Mouse (Mus musculus): Measurements from ENCODE around the gene Pepd. TPM values are rescaled to one million over a fixed set of nuclear protein-coding genes. Genes with fewer than 3 reads are reported as not detected.
A peak's percentile ranks its signal among the peaks of the same experiment; 100 is the strongest.
"Not testable (repeated sequence)": the region's sequence is repeated elsewhere in the genome, so short reads cannot be mapped to it uniquely, and the experiment has no call there.

Pepd gene
- polyA plus RNA-seq, 1 experiment = 82.9 TPM

DNA sequence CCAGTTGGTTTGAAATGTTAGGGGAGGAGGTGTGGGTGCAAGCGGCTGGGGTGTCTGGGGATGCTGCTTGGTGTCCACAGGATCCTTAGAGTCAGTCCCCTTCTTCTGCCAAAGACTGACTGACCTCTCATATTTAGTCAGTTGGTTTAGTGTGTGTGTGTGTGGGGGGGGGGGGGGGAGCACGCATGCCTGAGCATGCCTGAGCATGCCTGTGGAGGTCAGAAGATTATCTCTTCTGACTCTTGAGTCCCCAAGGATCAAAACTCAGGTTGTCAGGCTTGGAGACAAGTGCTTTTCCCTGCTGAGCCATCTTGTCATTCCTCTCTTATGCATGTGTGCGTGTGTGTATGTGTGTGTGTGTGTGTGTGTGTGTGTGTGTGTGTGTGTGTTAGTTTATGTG is 61.7 kb downstream of the Pepd start:
- no peak overlapping the region for H3K4me3 ChIP-seq (ENCODE audit: insufficient read depth, poor library complexity, severe bottlenecking)

DNA sequence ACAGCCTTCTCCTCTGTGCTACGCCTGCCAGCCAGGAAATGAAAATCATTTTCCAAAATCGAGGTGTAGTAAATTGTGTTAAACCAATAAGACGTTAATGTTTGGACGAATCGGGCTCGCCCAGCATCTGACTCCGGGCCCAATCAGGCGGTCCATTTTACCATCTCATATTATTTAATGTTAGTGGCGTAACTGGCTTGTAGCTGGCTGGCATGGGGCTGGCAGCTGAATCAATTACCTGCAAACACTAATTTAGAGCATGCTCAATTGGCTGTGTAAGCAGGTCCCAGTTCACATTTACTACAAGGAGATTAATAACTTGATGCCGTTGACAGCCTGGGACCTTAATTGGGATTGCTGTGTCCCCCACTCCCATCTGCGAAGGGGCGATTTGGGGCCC is 63.7 kb downstream of the Pepd start:
- Histone ChIP-seq H3K4me3 (ENCODE audit: insufficient read depth, poor library complexity, severe bottlenecking) (no peak overlapping the region), H3K36me3 (ENCODE audit: control insufficient read depth, insufficient read depth) (peaks cover 8% of the 10 kb centered on the region), H3ac (ENCODE audit: control insufficient read depth, insufficient read length, low read depth) (no peak overlapping the region), H3K79me3 (ENCODE audit: low read depth) (no peaks in the 10 kb centered on the region), H3K79me2 (ENCODE audit: control insufficient read depth, insufficient read depth) (no peaks in the 10 kb centered on the region), H3K27me3 (ENCODE audit: control insufficient read depth, insufficient read depth, insufficient read length) (no peaks in the 10 kb centered on the region)
- no peak for TF ChIP-seq MYOG (IDR thresholded peaks at IDR 0.05; ENCODE audit: control insufficient read depth, extremely low read depth, insufficient read length)
- TF ChIP-seq FOSL1 (IDR thresholded peaks at IDR 0.05; ENCODE audit: insufficient read depth, low read length, poor library complexity, severe bottlenecking) = no peak
- no peak for TF ChIP-seq MAX (IDR thresholded peaks at IDR 0.05)
- no peak for TF ChIP-seq USF1 (IDR thresholded peaks at IDR 0.05; ENCODE audit: low read depth)
- TF ChIP-seq MYOD1 (IDR thresholded peaks at IDR 0.05; ENCODE audit: control insufficient read depth, insufficient read length, low read depth) = no peak
- no peak for TF ChIP-seq CTCF (IDR thresholded peaks at IDR 0.05; ENCODE audit: control insufficient read depth, insufficient read depth, insufficient read length)
- no peak for TF ChIP-seq CEBPB (IDR thresholded peaks at IDR 0.05; ENCODE audit: low read depth)

More for the DNA sequence above, 61.7 kb downstream of the Pepd start:
- Histone ChIP-seq H3K79me2 (ENCODE audit: control insufficient read depth, insufficient read depth) (no peaks in the 10 kb centered on the region), H3K36me3 (ENCODE audit: control insufficient read depth, insufficient read depth) (peaks cover 8% of the 10 kb centered on the region), H3K27me3 (ENCODE audit: control insufficient read depth, insufficient read depth, insufficient read length) (no peaks in the 10 kb centered on the region), H3K79me3 (ENCODE audit: low read depth) (no peaks in the 10 kb centered on the region), H3ac (ENCODE audit: control insufficient read depth, insufficient read length, low read depth) (no peak overlapping the region)
- TF ChIP-seq MYOG (IDR thresholded peaks at IDR 0.05; ENCODE audit: control insufficient read depth, extremely low read depth, insufficient read length) (no peak), CTCF (IDR thresholded peaks at IDR 0.05; ENCODE audit: control insufficient read depth, insufficient read depth, insufficient read length) (no peak)

DNA sequence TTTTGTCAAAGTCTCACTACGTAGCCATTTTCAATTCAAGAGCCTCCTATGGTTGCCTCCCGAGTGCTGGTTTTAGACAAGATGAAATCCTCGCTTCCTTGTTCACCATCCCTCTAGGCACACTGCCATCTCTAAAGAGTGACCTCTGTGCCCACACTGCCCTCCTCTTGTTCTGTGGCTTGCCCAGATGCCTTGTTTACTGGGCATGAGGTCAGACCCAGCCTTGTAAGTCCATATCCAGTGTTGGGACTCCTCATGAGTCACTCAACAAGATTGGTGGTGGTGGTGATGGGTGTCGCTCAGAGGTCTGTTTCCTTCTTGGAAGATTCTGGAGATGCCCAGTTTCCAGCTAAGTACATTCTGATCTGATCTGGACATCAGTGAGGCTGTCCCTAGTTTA is 65.2 kb downstream of the Pepd start:
- Histone ChIP-seq H3K79me2 (ENCODE audit: control insufficient read depth, insufficient read depth) (no peaks in the 10 kb centered on the region), H3K36me3 (ENCODE audit: control insufficient read depth, insufficient read depth) (peaks cover 8% of the 10 kb centered on the region), H3K79me3 (ENCODE audit: low read depth) (no peaks in the 10 kb centered on the region), H3K4me3 (ENCODE audit: insufficient read depth, poor library complexity, severe bottlenecking) (no peak overlapping the region), H3K27me3 (ENCODE audit: control insufficient read depth, insufficient read depth, insufficient read length) (no peaks in the 10 kb centered on the region), H3ac (ENCODE audit: control insufficient read depth, insufficient read length, low read depth) (no peak overlapping the region)
- no peak for TF ChIP-seq CEBPB (IDR thresholded peaks at IDR 0.05; ENCODE audit: low read depth)
- TF ChIP-seq CTCF (IDR thresholded peaks at IDR 0.05; ENCODE audit: control insufficient read depth, insufficient read depth, insufficient read length) = no peak
- TF ChIP-seq FOSL1 (IDR thresholded peaks at IDR 0.05; ENCODE audit: insufficient read depth, low read length, poor library complexity, severe bottlenecking) = peak; percentile 4
- peak; percentile 42 for TF ChIP-seq MAX (IDR thresholded peaks at IDR 0.05)
- peak; percentile 68 for TF ChIP-seq MYOD1 (IDR thresholded peaks at IDR 0.05; ENCODE audit: control insufficient read depth, insufficient read length, low read depth)

DNA sequence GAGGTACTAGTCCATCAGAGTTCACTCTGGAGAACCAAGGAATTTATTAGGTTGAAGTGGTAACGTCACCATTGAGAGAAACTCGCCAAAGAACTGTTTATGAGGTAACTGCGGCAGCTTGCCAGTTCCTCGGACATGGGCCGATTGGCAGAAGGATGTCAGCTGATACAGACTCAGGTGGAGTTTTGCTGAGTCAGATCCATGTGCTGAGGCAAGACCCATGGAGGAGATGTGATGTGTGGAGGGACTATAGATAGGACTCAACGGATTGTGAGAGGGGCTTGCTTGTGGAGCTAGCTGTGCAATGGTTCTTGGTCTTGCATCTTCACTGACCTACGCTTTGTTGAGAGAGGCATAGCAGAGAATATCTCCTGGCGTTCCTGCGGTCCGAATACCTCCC is 69.6 kb downstream of the Pepd start:
- Histone ChIP-seq H3K36me3 (ENCODE audit: control insufficient read depth, insufficient read depth) (no peaks in the 10 kb centered on the region), H3K79me3 (ENCODE audit: low read depth) (no peaks in the 10 kb centered on the region), H3K4me3 (ENCODE audit: insufficient read depth, poor library complexity, severe bottlenecking) (no peak overlapping the region), H3K79me2 (ENCODE audit: control insufficient read depth, insufficient read depth) (no peaks in the 10 kb centered on the region), H3ac (ENCODE audit: control insufficient read depth, insufficient read length, low read depth) (no peak overlapping the region), H3K27me3 (ENCODE audit: control insufficient read depth, insufficient read depth, insufficient read length) (no peaks in the 10 kb centered on the region)
- TF ChIP-seq FOSL1 (IDR thresholded peaks at IDR 0.05; ENCODE audit: insufficient read depth, low read length, poor library complexity, severe bottlenecking) = no peak
- TF ChIP-seq MAX (IDR thresholded peaks at IDR 0.05) = no peak
- TF ChIP-seq USF1 (IDR thresholded peaks at IDR 0.05; ENCODE audit: low read depth) = no peak
- no peak for TF ChIP-seq CEBPB (IDR thresholded peaks at IDR 0.05; ENCODE audit: low read depth)
- TF ChIP-seq MYOG (IDR thresholded peaks at IDR 0.05; ENCODE audit: control insufficient read depth, extremely low read depth, insufficient read length) = no peak
- TF ChIP-seq MYOD1 (IDR thresholded peaks at IDR 0.05; ENCODE audit: control insufficient read depth, insufficient read length, low read depth) = no peak
- no peak for TF ChIP-seq CTCF (IDR thresholded peaks at IDR 0.05; ENCODE audit: control insufficient read depth, insufficient read depth, insufficient read length)

DNA sequence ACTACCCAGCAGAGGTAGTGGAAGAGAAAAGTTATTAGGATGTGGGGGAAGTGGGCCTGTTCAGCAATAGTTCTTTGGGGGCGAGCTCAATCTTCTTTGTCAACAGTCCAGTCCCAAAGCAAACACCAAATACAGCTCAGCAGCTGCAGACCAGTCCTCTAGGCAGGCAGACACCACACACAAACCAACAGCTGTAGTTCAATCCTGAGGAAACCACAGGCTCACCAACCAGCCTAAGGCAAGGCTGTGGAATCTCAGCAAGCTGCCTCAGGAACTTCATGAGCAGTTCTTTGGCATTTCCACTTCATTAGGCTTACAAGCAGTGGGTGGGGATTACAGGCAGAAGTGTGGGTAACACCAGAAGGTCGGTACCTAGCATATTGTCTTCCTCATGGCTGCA is 70.2 kb downstream of the Pepd start:
- H3ac ChIP-seq (ENCODE audit: control insufficient read depth, insufficient read length, low read depth); H3K79me2 ChIP-seq (ENCODE audit: control insufficient read depth, insufficient read depth); H3K27me3 ChIP-seq (ENCODE audit: control insufficient read depth, insufficient read depth, insufficient read length); H3K4me3 ChIP-seq (ENCODE audit: insufficient read depth, poor library complexity, severe bottlenecking); H3K79me3 ChIP-seq (ENCODE audit: low read depth); H3K36me3 ChIP-seq (ENCODE audit: control insufficient read depth, insufficient read depth): not testable (repeated sequence)

DNA sequence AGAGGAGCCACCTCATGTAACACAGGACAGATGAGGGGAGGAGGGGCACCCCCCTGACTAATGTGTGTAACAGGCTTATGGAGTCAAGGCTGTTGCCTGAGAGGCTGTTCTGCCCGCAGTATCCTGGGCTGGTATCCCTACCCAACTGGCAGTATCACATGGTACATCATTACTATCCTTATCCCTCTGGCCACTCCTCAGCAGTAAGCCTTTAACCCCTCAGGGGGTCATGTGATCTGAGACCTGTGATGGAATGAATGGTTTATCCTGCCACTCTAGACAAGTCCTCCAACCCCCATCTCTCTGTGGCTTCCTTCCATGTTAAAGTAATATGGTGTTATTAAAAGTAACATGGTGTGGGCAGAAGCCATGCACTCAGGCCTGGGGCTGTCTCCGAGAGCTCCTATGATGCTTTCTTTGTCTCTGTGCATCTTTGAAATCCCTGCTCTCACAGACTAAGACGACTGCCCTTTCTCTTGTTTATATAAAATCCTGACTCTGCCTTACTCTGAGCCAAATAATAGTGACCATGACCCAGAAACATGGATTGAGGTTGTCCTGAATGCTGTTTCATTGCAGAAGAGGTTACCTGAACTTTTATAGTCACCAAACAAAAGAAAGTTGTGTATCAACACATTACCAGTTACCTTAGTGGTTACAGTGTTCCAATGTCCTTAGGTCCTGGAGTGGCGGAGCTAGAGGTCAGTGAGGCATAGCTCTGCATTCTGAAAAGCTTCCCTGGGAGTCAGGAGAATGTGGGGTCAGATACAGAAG is 71.7 kb downstream of the Pepd start:
- no peaks in the 10 kb centered on the region for H3K79me2 ChIP-seq (ENCODE audit: control insufficient read depth, insufficient read depth)
- TF ChIP-seq FOSL1 (IDR thresholded peaks at IDR 0.05; ENCODE audit: insufficient read depth, low read length, poor library complexity, severe bottlenecking) (no peak), MYOD1 (IDR thresholded peaks at IDR 0.05; ENCODE audit: control insufficient read depth, insufficient read length, low read depth) (no peak)
- H3K27me3 ChIP-seq (ENCODE audit: control insufficient read depth, insufficient read depth, insufficient read length) = no peaks in the 10 kb centered on the region
- H3K79me3 ChIP-seq (ENCODE audit: low read depth) = no peaks in the 10 kb centered on the region
- no peak overlapping the region for H3ac ChIP-seq (ENCODE audit: control insufficient read depth, insufficient read length, low read depth)
- H3K4me3 ChIP-seq (ENCODE audit: insufficient read depth, poor library complexity, severe bottlenecking) = no peak overlapping the region
- no peaks in the 10 kb centered on the region for H3K36me3 ChIP-seq (ENCODE audit: control insufficient read depth, insufficient read depth)

All from C2C12 (cell line).